ENCODE assay signal across 11 mouse cellular contexts in the genomic region with DNA sequence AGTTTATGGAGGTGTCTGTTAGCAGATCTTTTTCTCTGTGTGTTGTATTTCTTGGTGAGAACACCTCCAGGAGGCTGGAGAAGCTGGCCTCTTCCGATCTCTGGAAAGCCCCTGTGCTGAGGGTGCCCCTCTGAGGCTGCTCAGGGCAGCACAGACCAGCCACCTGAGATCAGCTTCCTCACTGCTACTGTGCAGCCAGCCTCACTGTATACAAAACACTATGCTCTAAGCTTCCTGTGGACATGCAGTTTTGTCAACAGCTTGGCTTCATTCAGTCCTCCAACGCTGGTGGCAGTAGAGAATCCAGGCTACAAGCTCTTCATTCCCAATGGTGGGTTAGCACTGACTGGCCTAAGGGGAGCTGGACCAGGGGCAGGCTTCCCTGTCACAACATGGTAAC.
"Had no signal": no experiment of that assay in that cellular context is flagged by ENCODE, and none has a peak within 500 bp of the region (broad histone marks: within the 10 kb centered on the region; RNA-seq: fewer than 3 reads in every experiment).

No protein-coding gene starts in this region.

- H3K9ac ChIP-seq: liver, embryonic 12.5 days; lung, embryonic 14.5 days; midbrain, embryonic 13.5 days had no signal

- H3K4me2 ChIP-seq: liver, embryonic 12.5 days; lung, embryonic 14.5 days; midbrain, embryonic 13.5 days had no signal

- H3K27ac ChIP-seq: left cerebral cortex, adult 2 months; limb, embryonic 10.5 days; liver, embryonic 12.5 days; midbrain, embryonic 13.5 days; stomach, postnatal 0 days had no signal

- ATAC-seq: liver, embryonic 12.5 days; midbrain, embryonic 13.5 days had no signal

- H3K9me3 ChIP-seq: limb, embryonic 10.5 days; liver, embryonic 12.5 days; midbrain, embryonic 13.5 days had no signal

- H3K36me3 ChIP-seq: limb, embryonic 10.5 days; liver, embryonic 12.5 days; midbrain, embryonic 13.5 days had no signal

- H3K4me3 ChIP-seq: left cerebral cortex, adult 2 months; limb, embryonic 10.5 days; liver, embryonic 12.5 days; midbrain, embryonic 13.5 days had no signal

- H3K27me3 ChIP-seq: liver, embryonic 12.5 days; midbrain, embryonic 13.5 days had no signal

- DNase-seq: kidney, adult 18-20 months; kidney, postnatal 14 days; right cerebral cortex, adult 18-20 months; right cerebral cortex, postnatal 25 days; thymus, postnatal 4 days had no signal

- H3K4me1 ChIP-seq: liver, embryonic 12.5 days; midbrain, embryonic 13.5 days had no signal
